Mouse (Mus musculus): Measurements from ENCODE around the gene Pln.

DNA sequence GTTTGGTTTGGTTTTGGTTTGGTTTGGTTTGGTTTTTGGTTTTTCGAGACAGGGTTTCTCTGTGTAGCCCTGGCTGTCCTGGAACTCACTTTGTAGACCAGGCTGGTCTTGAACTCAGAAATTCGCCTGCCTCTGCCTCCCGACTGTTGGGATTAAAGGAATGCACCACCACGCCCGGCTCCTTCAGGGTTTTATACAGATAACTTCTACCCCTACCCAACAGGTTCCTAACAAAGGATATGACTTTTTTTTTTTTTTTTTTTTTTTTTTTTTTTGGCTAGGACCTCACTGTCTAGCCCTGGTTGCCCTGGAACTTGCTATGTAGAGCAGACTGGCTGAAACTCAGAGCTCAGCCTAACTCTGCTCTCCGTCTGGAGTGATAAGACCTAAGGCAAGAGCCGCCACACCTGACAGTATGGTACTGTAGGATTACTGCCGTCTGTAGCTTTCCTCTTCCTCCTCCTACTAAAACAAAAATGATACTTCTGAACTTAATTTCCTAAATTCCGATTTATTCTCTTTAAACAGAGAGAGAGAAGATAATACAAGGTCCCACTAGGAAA lies 4.8 kb downstream of the Pln start:
- TF ChIP-seq CTCF (IDR thresholded peaks at IDR 0.05; ENCODE audit: extremely low read depth, insufficient read depth, insufficient read length, insufficient replicate concordance) = no peak
- TF ChIP-seq POLR2A (IDR thresholded peaks at IDR 0.05; ENCODE audit: low read depth, low read length) = no peak
